Comparison of ENCODE assay signal across 21 mouse cellular contexts in genomic region chr16:44492151-44492550, GRCm38 (mm10).
"Had no signal": no experiment of that assay in that cellular context is flagged by ENCODE, and none has a peak within 500 bp of the region (broad histone marks: within the 10 kb centered on the region; RNA-seq: fewer than 3 reads in every experiment).

No protein-coding gene starts in this region.

- DNase-seq: kidney, postnatal 14 days; kidney, postnatal 4 days; left cerebral cortex, postnatal 4 days; liver, postnatal 0 days; lung, embryonic 14.5 days; right cerebral cortex, adult 18-20 months; right cerebral cortex, postnatal 14 days; right cerebral cortex, postnatal 4 days; thymus, adult 18-20 months; thymus, postnatal 36 days had no signal

- H3K9me3 ChIP-seq: limb, embryonic 12.5 days; limb, embryonic 15.5 days; midbrain, embryonic 12.5 days; midbrain, embryonic 15.5 days; neural tube, embryonic 12.5 days; neural tube, embryonic 15.5 days had no signal

- H3K27ac ChIP-seq: limb, embryonic 12.5 days; liver, embryonic 14.5 days; macrophage; midbrain, embryonic 12.5 days; neural tube, embryonic 12.5 days; stomach, postnatal 0 days had no signal

- H3K27me3 ChIP-seq: limb, embryonic 12.5 days; limb, embryonic 15.5 days; midbrain, embryonic 12.5 days; midbrain, embryonic 15.5 days; neural tube, embryonic 12.5 days; neural tube, embryonic 15.5 days had no signal

- H3K4me2 ChIP-seq: limb, embryonic 12.5 days; limb, embryonic 15.5 days; liver, embryonic 11.5 days; lung, embryonic 14.5 days; midbrain, embryonic 12.5 days; midbrain, embryonic 15.5 days; neural tube, embryonic 12.5 days; neural tube, embryonic 15.5 days had no signal

- H3K4me3 ChIP-seq: limb, embryonic 12.5 days; limb, embryonic 15.5 days; midbrain, embryonic 12.5 days; midbrain, embryonic 15.5 days; neural tube, embryonic 12.5 days; neural tube, embryonic 15.5 days had no signal

- H3K9ac ChIP-seq: limb, embryonic 12.5 days; limb, embryonic 15.5 days; liver, embryonic 14.5 days; liver, postnatal 0 days; lung, embryonic 14.5 days; midbrain, embryonic 12.5 days; midbrain, embryonic 15.5 days; neural tube, embryonic 12.5 days; neural tube, embryonic 15.5 days had no signal

- ATAC-seq: liver, postnatal 0 days; lung, postnatal 0 days; midbrain, embryonic 15.5 days had no signal
